Mouse (Mus musculus): ENCODE results near the gene Tango2. TPM values are rescaled to one million over a fixed set of nuclear protein-coding genes. Genes with fewer than 3 reads are reported as not detected.

Tango2 gene
- total RNA-seq (2021), result 100 to 1,000 TPM; 115 to 121 TPM

- DNase-seq (ENCODE audit: extremely low spot score in 1 of 2, low spot score in 1 of 2), result peak; percentile 81 to 84
Observed at GRCm38 (mm10) chr16:18347931-18348600, at the start of gene Tango2, which contains the start of gene Arvcf. Tango2 (minus strand) TSS chr16:18348103. Arvcf (plus strand) TSS chr16:18348182.

- no peak for DNase-seq (ENCODE audit: extremely low spot score in 1 of 2, low spot score in 1 of 2)
Observed at GRCm38 (mm10) chr16:18396791-18397621, 49.1 kb upstream of the Tango2 start.

- DNase-seq (ENCODE audit: extremely low spot score in 1 of 2, low spot score in 1 of 2), result no peak
Observed at GRCm38 (mm10) chr16:18396201-18396600, 48.3 kb upstream of the Tango2 start.

GRCm38 (mm10) chr16:18395620-18396036 lies 47.7 kb upstream of the Tango2 start:
- no peak for DNase-seq (ENCODE audit: extremely low spot score in 1 of 2, low spot score in 1 of 2)

- DNase-seq (ENCODE audit: extremely low spot score in 1 of 2, low spot score in 1 of 2), result no peak
Observed at GRCm38 (mm10) chr16:18394777-18395619, 47.1 kb upstream of the Tango2 start.

GRCm38 (mm10) chr16:18394056-18394455 lies 46.2 kb upstream of the Tango2 start:
- DNase-seq (ENCODE audit: extremely low spot score in 1 of 2, low spot score in 1 of 2), result no peak

GRCm38 (mm10) chr16:18393595-18393994 lies 45.7 kb upstream of the Tango2 start:
- no peak for DNase-seq (ENCODE audit: extremely low spot score in 1 of 2, low spot score in 1 of 2)

GRCm38 (mm10) chr16:18392469-18393426 lies 44.8 kb upstream of the Tango2 start:
- peak; percentile 46 to 49 for DNase-seq (ENCODE audit: extremely low spot score in 1 of 2, low spot score in 1 of 2)

GRCm38 (mm10) chr16:18391728-18392127 lies 43.8 kb upstream of the Tango2 start:
- peak in 1 of 2 experiments; percentile 2 for DNase-seq (ENCODE audit: extremely low spot score in 1 of 2, low spot score in 1 of 2)

- no peak for DNase-seq (ENCODE audit: extremely low spot score in 1 of 2, low spot score in 1 of 2)
Observed at GRCm38 (mm10) chr16:18391127-18391526, 43.2 kb upstream of the Tango2 start.

- DNase-seq (ENCODE audit: extremely low spot score in 1 of 2, low spot score in 1 of 2), result no peak
Observed at GRCm38 (mm10) chr16:18390399-18390798, 42.5 kb upstream of the Tango2 start.

GRCm38 (mm10) chr16:18388583-18389435 lies 40.9 kb upstream of the Tango2 start:
- DNase-seq (ENCODE audit: extremely low spot score in 1 of 2, low spot score in 1 of 2), result peak in 1 of 2 experiments; percentile 3

GRCm38 (mm10) chr16:18387704-18388582 lies 40.0 kb upstream of the Tango2 start:
- no peak for DNase-seq (ENCODE audit: extremely low spot score in 1 of 2, low spot score in 1 of 2)

GRCm38 (mm10) chr16:18386972-18387371 lies 39.1 kb upstream of the Tango2 start:
- DNase-seq (ENCODE audit: extremely low spot score in 1 of 2, low spot score in 1 of 2), result no peak

- no peak for DNase-seq (ENCODE audit: extremely low spot score in 1 of 2, low spot score in 1 of 2)
Observed at GRCm38 (mm10) chr16:18386451-18386850, 38.5 kb upstream of the Tango2 start.

- no peak for DNase-seq (ENCODE audit: extremely low spot score in 1 of 2, low spot score in 1 of 2)
Observed at GRCm38 (mm10) chr16:18385411-18385810, 37.5 kb upstream of the Tango2 start.

- no peak for DNase-seq (ENCODE audit: extremely low spot score in 1 of 2, low spot score in 1 of 2)
Observed at GRCm38 (mm10) chr16:18384659-18385058, 36.8 kb upstream of the Tango2 start.

GRCm38 (mm10) chr16:18384211-18384610 lies 36.3 kb upstream of the Tango2 start:
- no peak for DNase-seq (ENCODE audit: extremely low spot score in 1 of 2, low spot score in 1 of 2)
